Mouse (Mus musculus): ENCODE measurements at regions not wholly inside any gene's neighbourhood (a gene's known extent, or its start where the extent isn't known, plus 50 kb on each side); places are given as distances from the start of the nearest gene placed in this dataset.
A peak's percentile ranks its signal among the peaks of the same experiment; 100 is the strongest.

GRCm38 (mm10) chr12:73449911-73450520 lies 96.2 kb downstream of the Tmem30b start:
- peak; percentile 69 to 81 (median 73) for TF ChIP-seq CTCF (IDR thresholded peaks at IDR 0.05 in 2 of 3, conservative IDR thresholded peaks at IDR 0.05 in 1 of 3; ENCODE audit: control insufficient read depth in 1 of 3, insufficient read depth in 1 of 3, low read depth in 2 of 3, low read length in 3 of 3, poor library complexity in 1 of 3, severe bottlenecking in 1 of 3)
- peak; percentile 96 for TF ChIP-seq MYC (IDR thresholded peaks at IDR 0.05; ENCODE audit: low read depth, low read length)
- no peak for TF ChIP-seq TAL1 (IDR thresholded peaks at IDR 0.05; ENCODE audit: low read length)
- TF ChIP-seq POLR2A (IDR thresholded peaks at IDR 0.05; ENCODE audit: control insufficient read depth in 1 of 2, insufficient read depth in 1 of 2, low read depth in 1 of 2, low read length in 2 of 2, poor library complexity in 1 of 2) = no peak
- TF ChIP-seq NRF1 (IDR thresholded peaks at IDR 0.05; ENCODE audit: insufficient read depth, low read depth, low read length, poor library complexity, severe bottlenecking) = no peak
- TF ChIP-seq MAFK (IDR thresholded peaks at IDR 0.05; ENCODE audit: borderline replicate concordance, low read depth, low read length) = no peak

All from MEL (cell line).